Comparison of ENCODE assay signal across 8 mouse cellular contexts in genomic region chr11:94212997-94213396, GRCm38 (mm10). TPM values are rescaled to one million over a fixed set of nuclear protein-coding genes. Genes with fewer than 3 reads are reported as not detected.
DNase-seq lines count a peak whose midpoint lies in the region; ATAC-seq and TF ChIP-seq lines count a peak whose summit lies in the region.

No protein-coding gene starts in this region.

- DNase-seq in heart, postnatal 36 days = no peak
- no peak for DNase-seq in MEL (ENCODE audit: low read depth, low spot score)
- no peak for DNase-seq in hindbrain, embryonic 11.5 days (ENCODE audit: low spot score)
- no peak for DNase-seq in liver, postnatal 0 days
- DNase-seq in left cerebral cortex, adult 18-20 months (ENCODE audit: low spot score in 2 of 2) = no peak
- no peak for DNase-seq in thymus, postnatal 10 days (ENCODE audit: low spot score in 2 of 2)
- DNase-seq in testis, postnatal 14 days (ENCODE audit: low spot score) = no peak

- H3K36me3 ChIP-seq in heart, embryonic 11.5 days (ENCODE audit: control insufficient read depth, insufficient read depth, low read length) = peaks cover 9% of the 10 kb centered on the region
- H3K36me3 ChIP-seq in MEL (ENCODE audit: control insufficient read depth in 1 of 2, insufficient read depth in 2 of 2, low read length in 2 of 2) = peaks cover 0 to 12% of the 10 kb centered on the region in 2 experiments; a peak in 2 of 4 replicates
- peaks cover 6% of the 10 kb centered on the region; the same call in 1 of the 2 replicates for H3K36me3 ChIP-seq in hindbrain, embryonic 11.5 days (ENCODE audit: control insufficient read depth, insufficient read depth, low read length)
- peaks cover 10% of the 10 kb centered on the region for H3K36me3 ChIP-seq in liver, postnatal 0 days (replicated peaks; ENCODE audit: insufficient read depth, low read length)

- peak overlapping the region; percentile 96; the same call in 1 of the 2 replicates for H3K4me3 ChIP-seq in heart, embryonic 11.5 days (ENCODE audit: low read depth, low read length)
- H3K4me3 ChIP-seq in MEL (ENCODE audit: control insufficient read depth in 1 of 2, insufficient read depth in 1 of 2, low read depth in 2 of 2, low read length in 2 of 2) = no peak overlapping the region
- H3K4me3 ChIP-seq in hindbrain, embryonic 11.5 days (ENCODE audit: low read depth, low read length) = peak overlapping the region; percentile 96
- peak overlapping the region; percentile 100 for H3K4me3 ChIP-seq in liver, postnatal 0 days (ENCODE audit: low read depth, low read length)

- H3K9ac ChIP-seq in heart, embryonic 11.5 days (ENCODE audit: low read depth, low read length) = no peak overlapping the region
- H3K9ac ChIP-seq in MEL (ENCODE audit: control insufficient read depth, low read depth, low read length, poor library complexity, severe bottlenecking) = no peak overlapping the region
- no peak overlapping the region for H3K9ac ChIP-seq in hindbrain, embryonic 11.5 days (ENCODE audit: low read depth, low read length)
- peak overlapping the region; percentile 99 for H3K9ac ChIP-seq in liver, postnatal 0 days (replicated peaks)

- TF ChIP-seq EP300 in MEL (IDR thresholded peaks at IDR 0.05; ENCODE audit: low read depth in 1 of 2, low read length in 2 of 2) = no peak
- TF ChIP-seq EP300 in liver, postnatal 0 days (IDR thresholded peaks at IDR 0.05; ENCODE audit: low read depth) = no peak

- TF ChIP-seq RAD21 in MEL (IDR thresholded peaks at IDR 0.05; ENCODE audit: low read depth, low read length) = no peak

- peaks cover 6% of the 10 kb centered on the region; the same call in 1 of the 2 replicates for H3K4me1 ChIP-seq in heart, embryonic 11.5 days (ENCODE audit: control insufficient read depth, insufficient read depth, low read length)
- peaks cover 4 to 8% of the 10 kb centered on the region in 2 experiments for H3K4me1 ChIP-seq in MEL (ENCODE audit: control insufficient read depth in 1 of 2, insufficient read depth in 2 of 2, low read length in 2 of 2)
- peaks cover 4% of the 10 kb centered on the region for H3K4me1 ChIP-seq in hindbrain, embryonic 11.5 days (replicated peaks; ENCODE audit: control insufficient read depth, insufficient read depth, low read length)
- H3K4me1 ChIP-seq in liver, postnatal 0 days (ENCODE audit: insufficient read depth) = peaks cover 4% of the 10 kb centered on the region; the same call in 1 of the 2 replicates

- H3K79me2 ChIP-seq in MEL (ENCODE audit: control insufficient read depth, insufficient read depth, low read length, poor library complexity) = peaks cover 12% of the 10 kb centered on the region; the same call in 1 of the 2 replicates

- no peak for TF ChIP-seq CTCF in MEL (IDR thresholded peaks at IDR 0.05 in 2 of 3, conservative IDR thresholded peaks at IDR 0.05 in 1 of 3; ENCODE audit: control insufficient read depth in 1 of 3, insufficient read depth in 1 of 3, low read depth in 2 of 3, low read length in 3 of 3, poor library complexity in 1 of 3, severe bottlenecking in 1 of 3)
- TF ChIP-seq CTCF in liver, postnatal 0 days (IDR thresholded peaks at IDR 0.05; ENCODE audit: low read depth) = no peak

- no peak for TF ChIP-seq POLR2A in MEL (IDR thresholded peaks at IDR 0.05; ENCODE audit: control insufficient read depth in 1 of 2, insufficient read depth in 1 of 2, low read depth in 1 of 2, low read length in 2 of 2, poor library complexity in 1 of 2)

- H3K4me2 ChIP-seq in heart, embryonic 11.5 days = peak overlapping the region; percentile 80
- H3K4me2 ChIP-seq in hindbrain, embryonic 11.5 days (replicated peaks; ENCODE audit: low read depth, low read length) = peak overlapping the region; percentile 67
- H3K4me2 ChIP-seq in liver, postnatal 0 days (ENCODE audit: low read depth, low read length) = peak overlapping the region; percentile 97

- ATAC-seq in heart, embryonic 11.5 days (replicated peaks; ENCODE audit: insufficient number of reproducible peaks, low FRiP score, low TSS enrichment) = no peak
- no peak for ATAC-seq in hindbrain, embryonic 11.5 days (ENCODE audit: low FRiP score)
- no peak for ATAC-seq in liver, postnatal 0 days

- H3K27me3 ChIP-seq in heart, embryonic 11.5 days (ENCODE audit: control insufficient read depth, insufficient read depth, low read length) = no peaks in the 10 kb centered on the region
- no peaks in the 10 kb centered on the region for H3K27me3 ChIP-seq in MEL (ENCODE audit: control insufficient read depth in 1 of 2, insufficient read depth in 2 of 2, low read length in 2 of 2)
- no peaks in the 10 kb centered on the region for H3K27me3 ChIP-seq in hindbrain, embryonic 11.5 days (ENCODE audit: control insufficient read depth, insufficient read depth, low read length)
- no peaks in the 10 kb centered on the region for H3K27me3 ChIP-seq in liver, postnatal 0 days (ENCODE audit: insufficient read depth, low read length)

- intact Hi-C loops in heart, postnatal 36 days (cut with DNase I) = loop anchor here (1.0 to 10.0 kb wide), 3 partner anchors 80 to 248 kb away; partner anchors contain the start of genes Gm20390, Nme1 and Spag9

- H3K27ac ChIP-seq in heart, embryonic 11.5 days (ENCODE audit: low read depth, low read length) = no peak overlapping the region
- no peak overlapping the region for H3K27ac ChIP-seq in MEL (ENCODE audit: control insufficient read depth, low read depth, low read length)
- no peak overlapping the region for H3K27ac ChIP-seq in hindbrain, embryonic 11.5 days (ENCODE audit: low read depth, low read length)
- peak overlapping the region; percentile 98; the same call in 1 of the 2 replicates for H3K27ac ChIP-seq in liver, postnatal 0 days (ENCODE audit: low read depth)

- no peaks in the 10 kb centered on the region for H3K9me3 ChIP-seq in heart, embryonic 11.5 days (replicated peaks; ENCODE audit: control insufficient read depth, low read length)
- no peaks in the 10 kb centered on the region for H3K9me3 ChIP-seq in MEL (replicated peaks; ENCODE audit: insufficient read depth, low read length)
- H3K9me3 ChIP-seq in hindbrain, embryonic 11.5 days (ENCODE audit: control insufficient read depth, low read length) = no peaks in the 10 kb centered on the region
- no peaks in the 10 kb centered on the region for H3K9me3 ChIP-seq in liver, postnatal 0 days (ENCODE audit: low read length)

- WGBS in heart, embryonic 11.5 days (ENCODE audit: insufficient replicate concordance) = 76% methylated on average over 4 of the region's 4 CpGs
- 80% methylated on average over 4 of the region's 4 CpGs for WGBS in hindbrain, embryonic 11.5 days
- WGBS in liver, postnatal 0 days (ENCODE audit: insufficient replicate concordance) = 70% methylated on average over 4 of the region's 4 CpGs

TF ChIP-seq in MEL, 35 proteins besides CTCF, POLR2A, EP300 and RAD21:
- TF ChIP-seq E2F4 (IDR thresholded peaks at IDR 0.05; ENCODE audit: borderline replicate concordance, low read depth, low read length) (no peak), MAX (IDR thresholded peaks at IDR 0.05; ENCODE audit: low read length) (no peak), CHD1 (IDR thresholded peaks at IDR 0.05; ENCODE audit: low read depth, low read length) (0 out of 2 replicates have a peak, but pooled peaks have one; percentile 2), TAL1 (IDR thresholded peaks at IDR 0.05; ENCODE audit: low read length) (no peak), UBTF (IDR thresholded peaks at IDR 0.05; ENCODE audit: borderline replicate concordance, insufficient read depth, low read depth, low read length) (no peak), MAFK (IDR thresholded peaks at IDR 0.05; ENCODE audit: borderline replicate concordance, low read depth, low read length) (no peak)

RNA-seq across cellular contexts. Expression of gene Tob1, which starts 1.7 kb away (rescaled TPM):
- 27.3 and 29.7 TPM in 2 replicates for polyA plus RNA-seq in heart, embryonic 11.5 days (2014; fragmentation: Nextera tagmentation; extraction: Ambion mirVana)
- total RNA-seq in heart, postnatal 36 days (2021) = 10 to 100 TPM; 53.0 to 55.2 TPM
- total RNA-seq in MEL (2012; rRNA removed) = 2.4 and 3.4 TPM in 2 replicates
- polyA plus RNA-seq in MEL (2012; ENCODE audit: insufficient read depth in 1 of 2, insufficient read length in 2 of 2, low read depth in 1 of 2, low replicate concordance in 2 of 2, missing spikeins in 1 of 2) = 1 to 10 TPM in 1 of 2 experiments, not detected in 1; 7.5 TPM
- polyA plus RNA-seq in hindbrain, embryonic 11.5 days (2014; fragmentation: Nextera tagmentation; extraction: Ambion mirVana) = 36.7 and 38.9 TPM in 2 replicates
- 47.8 and 53.1 TPM in 2 replicates for polyA plus RNA-seq in liver, postnatal 0 days (2015; fragmentation: Nextera tagmentation; extraction: Ambion mirVana)
- 10 to 100 TPM; 40.6 to 42.1 TPM for total RNA-seq in left cerebral cortex, adult 18-20 months (2021)

RNA-seq across cellular contexts. Expression of gene Wfikkn2, which starts 32.8 kb away (rescaled TPM):
- polyA plus RNA-seq in heart, embryonic 11.5 days (2014; fragmentation: Nextera tagmentation; extraction: Ambion mirVana) = 1.1 and 1.8 TPM in 2 replicates
- total RNA-seq in heart, postnatal 36 days (2021) = 1 to 10 TPM; 4.0 to 4.2 TPM
- not detected in 2 replicates for total RNA-seq in MEL (2012; rRNA removed)
- not detected for polyA plus RNA-seq in MEL (2012; ENCODE audit: insufficient read depth in 1 of 2, insufficient read length in 2 of 2, low read depth in 1 of 2, low replicate concordance in 2 of 2, missing spikeins in 1 of 2)
- 0.95 and 1.8 TPM in 2 replicates for polyA plus RNA-seq in hindbrain, embryonic 11.5 days (2014; fragmentation: Nextera tagmentation; extraction: Ambion mirVana)
- 0.39 and 0.54 TPM in 2 replicates for polyA plus RNA-seq in liver, postnatal 0 days (2015; fragmentation: Nextera tagmentation; extraction: Ambion mirVana)
- total RNA-seq in left cerebral cortex, adult 18-20 months (2021) = 1 to 10 TPM; 1.8 to 2.2 TPM

Comparison
In these comparisons a context has a peak if more than half of its experiments do, and no peak if none do; other contexts are left out.
1. H3K4me3 ChIP-seq: peak in heart, embryonic 11.5 days (single experiment), hindbrain, embryonic 11.5 days (single experiment) and liver, postnatal 0 days (single experiment); none in MEL (0 of 2).
2. Peak in every context shown above with its lines, with median percentiles within 50 percentile points of each other: H3K4me2 ChIP-seq.